Mouse (Mus musculus) thymus, adult 2 months (tissue): ENCODE results near the gene Dnaja4.
A peak's percentile ranks its signal among the peaks of the same experiment; 100 is the strongest.

Experiments used
- CTCF ChIP-seq: fragments of 200-500 bp; IDR thresholded peaks from 2 replicates; pipeline ENCODE4 v1.5.1; 2012; ENCODE audit warnings: mild to moderate bottlenecking, control low read depth, low read length, moderate library complexity, borderline replicate concordance; ENCODE audit not compliant: control insufficient read depth, poor library complexity, insufficient read depth; ENCODE audit errors: extremely low read depth
- POLR2A ChIP-seq: fragments of 200-500 bp; IDR thresholded peaks from 2 replicates; pipeline ENCODE4 v1.6.1; 2012; ENCODE audit warnings: mild to moderate bottlenecking, low read length, control low read depth, moderate library complexity; ENCODE audit not compliant: control insufficient read depth, poor library complexity, insufficient read depth; ENCODE audit errors: extremely low read depth

- peak; percentile 46; the same call in 1 of the 2 replicates for TF ChIP-seq POLR2A
- peak; percentile 73; the same call in 1 of the 2 replicates for TF ChIP-seq CTCF
Observed at GRCm38 (mm10) chr9:54733921-54734638, 35.4 kb downstream of the Dnaja4 start, which contains the start of gene Wdr61.
